8 mouse cellular contexts compared by ENCODE assay signal in genomic region chr10:77211116-77211570, GRCm38 (mm10). TPM values are rescaled to one million over a fixed set of nuclear protein-coding genes. Genes with fewer than 3 reads are reported as not detected.
DNase-seq lines count a peak whose midpoint lies in the region; ATAC-seq lines count a peak whose summit lies in the region.

No protein-coding gene starts in this region.

- H3K4me3 ChIP-seq in embryonic facial prominence, embryonic 10.5 days, result no peak overlapping the region
- no peak overlapping the region for H3K4me3 ChIP-seq in heart, embryonic 16.5 days (ENCODE audit: low read length)

- DNase-seq in right cerebral cortex, adult 2 months (ENCODE audit: low spot score in 2 of 2), result peak; percentile 40 to 50
- DNase-seq in right cerebral cortex, postnatal 4 days, result no peak
- DNase-seq in embryonic facial prominence, embryonic 10.5 days (ENCODE audit: low spot score), result no peak
- peak; percentile 29 to 48 for DNase-seq in left cerebral cortex, postnatal 36 days (ENCODE audit: low spot score in 2 of 2)
- no peak for DNase-seq in embryo, embryonic 10 days (ENCODE audit: low spot score)
- no peak for DNase-seq in B cell, adult 2 months

- no peaks in the 10 kb centered on the region for H3K9me3 ChIP-seq in embryonic facial prominence, embryonic 10.5 days
- H3K9me3 ChIP-seq in heart, embryonic 16.5 days (replicated peaks; ENCODE audit: control insufficient read depth, low read length), result 0 out of 2 replicates have a peak, but pooled peaks cover 3% of the 10 kb centered on the region

- H3K36me3 ChIP-seq in embryonic facial prominence, embryonic 10.5 days (replicated peaks), result no peaks in the 10 kb centered on the region
- H3K36me3 ChIP-seq in heart, embryonic 16.5 days (ENCODE audit: control insufficient read depth, insufficient read depth), result no peaks in the 10 kb centered on the region

- peak; percentile 56 for ATAC-seq in heart, embryonic 16.5 days (replicated peaks; ENCODE audit: extremely low read depth, insufficient read depth, low FRiP score)
- peak; percentile 76 for ATAC-seq in megakaryocyte progenitor cell, adult 5-6 weeks (replicated peaks; ENCODE audit: poor library complexity)

- no peak overlapping the region for H3K9ac ChIP-seq in heart, embryonic 16.5 days (ENCODE audit: low read length)

- intact Hi-C loops in left cerebral cortex, postnatal 36 days (cut with DNase I), result no loop called here

- 78% methylated on average over 11 of the region's 11 CpGs for WGBS in embryonic facial prominence, embryonic 10.5 days
- WGBS in heart, embryonic 16.5 days, result 33% methylated on average over 11 of the region's 11 CpGs

- no peak overlapping the region for H3K4me2 ChIP-seq in heart, embryonic 16.5 days (ENCODE audit: low read depth, low read length)

- no peaks in the 10 kb centered on the region for H3K27me3 ChIP-seq in embryonic facial prominence, embryonic 10.5 days (replicated peaks; ENCODE audit: low read depth, poor library complexity, severe bottlenecking)
- H3K27me3 ChIP-seq in heart, embryonic 16.5 days (ENCODE audit: control insufficient read depth, insufficient read depth, low read length), result no peaks in the 10 kb centered on the region

- H3K27ac ChIP-seq in embryonic facial prominence, embryonic 10.5 days (replicated peaks), result 0 out of 2 replicates have a peak overlapping the region, but pooled peaks have one; percentile 35
- peak overlapping the region; percentile 69 for H3K27ac ChIP-seq in heart, embryonic 16.5 days (ENCODE audit: low read length)

- H3K4me1 ChIP-seq in embryonic facial prominence, embryonic 10.5 days, result peaks cover 51% of the 10 kb centered on the region
- peaks cover 26% of the 10 kb centered on the region for H3K4me1 ChIP-seq in heart, embryonic 16.5 days (ENCODE audit: control insufficient read depth, insufficient read depth, low read length)

RNA-seq across cellular contexts. Expression of gene Col18a1, which starts 44.8 kb away (rescaled TPM):
- polyA plus RNA-seq in embryonic facial prominence, embryonic 10.5 days (2016; fragmentation: Nextera tagmentation; extraction: Ambion mirVana), result 184 and 201 TPM in 2 replicates
- polyA plus RNA-seq in heart, embryonic 16.5 days (2015; fragmentation: Nextera tagmentation; extraction: Ambion mirVana), result 96.2 and 130 TPM in 2 replicates
- total RNA-seq in left cerebral cortex, postnatal 36 days (2021), result 1 to 10 TPM; 3.3 to 4.3 TPM
- total RNA-seq in megakaryocyte progenitor cell, adult 5-6 weeks (2015), result 0.02 TPM in 1 of 2 replicates, not detected in the other
- total RNA-seq in megakaryocyte progenitor cell, adult 5-6 weeks (2017), result not detected in 2 replicates

RNA-seq across cellular contexts. Expression of gene Pofut2, which starts 47.9 kb away (rescaled TPM):
- 74.5 and 77.0 TPM in 2 replicates for polyA plus RNA-seq in embryonic facial prominence, embryonic 10.5 days (2016; fragmentation: Nextera tagmentation; extraction: Ambion mirVana)
- 108 and 115 TPM in 2 replicates for polyA plus RNA-seq in heart, embryonic 16.5 days (2015; fragmentation: Nextera tagmentation; extraction: Ambion mirVana)
- 10 to 100 TPM; 32.6 to 33.0 TPM for total RNA-seq in left cerebral cortex, postnatal 36 days (2021)
- 11.5 and 12.0 TPM in 2 replicates for total RNA-seq in megakaryocyte progenitor cell, adult 5-6 weeks (2015)
- total RNA-seq in megakaryocyte progenitor cell, adult 5-6 weeks (2017), result 15.0 and 15.8 TPM in 2 replicates

Comparison
In these comparisons a context has a peak if more than half of its experiments do, and no peak if none do; other contexts are left out.
1. DNase-seq: peak in right cerebral cortex, adult 2 months (2 of 2) and left cerebral cortex, postnatal 36 days (2 of 2); none in right cerebral cortex, postnatal 4 days (single experiment), embryonic facial prominence, embryonic 10.5 days (single experiment), embryo, embryonic 10 days (single experiment) and B cell, adult 2 months (0 of 2).
2. RNA of gene Col18a1, which starts 44.8 kb away (total RNA-seq): 3.3 to 4.3 TPM in left cerebral cortex, postnatal 36 days; 0.02 TPM in megakaryocyte progenitor cell, adult 5-6 weeks; every median in the first group is over 4 times any median in the second.